Mouse (Mus musculus): ENCODE measurements around the gene Cops6. TPM values are rescaled to one million over a fixed set of nuclear protein-coding genes. Genes with fewer than 3 reads are reported as not detected.

The Cops6 gene
- polyA plus RNA-seq, 1 experiment from 2014 or later = 309 TPM

DNA sequence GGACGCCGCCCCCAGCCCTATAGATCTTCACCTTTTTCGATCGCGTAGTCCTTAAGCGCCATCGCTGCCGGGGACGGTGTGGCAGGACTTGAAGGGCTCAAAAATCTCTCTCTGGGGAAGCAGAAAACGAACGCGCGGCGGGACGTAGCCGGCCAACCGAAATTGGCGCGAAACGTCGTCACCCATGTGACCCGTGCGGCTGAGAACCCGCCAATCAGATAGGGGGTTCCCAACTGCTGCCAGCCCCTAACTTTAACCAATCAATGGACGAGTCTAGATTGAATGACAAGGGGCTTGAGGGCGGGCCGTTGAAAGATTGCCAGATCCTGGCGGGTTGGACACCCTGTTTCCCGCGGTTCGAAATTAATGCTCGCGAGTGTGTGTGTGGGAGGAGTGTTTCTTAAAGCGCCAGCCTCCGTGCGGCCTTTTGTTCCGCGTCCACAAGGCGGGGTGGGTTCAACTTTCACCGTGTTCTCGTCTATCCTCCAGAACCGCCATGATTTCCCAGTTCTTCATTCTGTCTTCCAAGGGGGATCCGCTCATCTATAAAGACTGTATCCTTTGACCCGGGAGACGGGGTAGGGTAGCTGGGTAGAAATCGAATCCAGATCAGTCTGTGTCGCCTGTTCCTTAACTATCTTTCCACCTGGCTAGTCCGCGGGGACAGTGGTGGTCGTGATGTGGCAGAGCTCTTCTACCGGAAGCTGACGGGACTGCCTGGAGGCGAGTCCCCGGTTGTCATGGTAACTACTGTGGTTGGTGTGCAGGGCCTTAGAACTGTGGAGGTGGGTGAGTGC is 11.0 kb downstream of the Cops6 start, which contains the start of the genes Ap4m1 and Mcm7:
Ap4m1 (plus strand) TSS at position 308 of the 797 bp plus-strand sequence.
Mcm7 (minus strand) TSS at position 728 of the 797 bp plus-strand sequence.
- peak; percentile 95 for ATAC-seq
- H3K36me3 ChIP-seq (ENCODE audit: control insufficient read depth, insufficient read depth, low read length) = peaks cover 37% of the 10 kb centered on the region
- H3K4me1 ChIP-seq (ENCODE audit: control insufficient read depth, insufficient read depth, low read length) = peaks cover 25% of the 10 kb centered on the region
- H3K4me3 ChIP-seq (ENCODE audit: low read depth, low read length) = peak within 1 kb of the TSS; percentile 80
- H3K27ac ChIP-seq (ENCODE audit: low read length) = peak within 1 kb of the TSS; percentile 90
- under 1% methylated on average over 54 of the region's 54 CpGs for WGBS
- H3K27me3 ChIP-seq (ENCODE audit: control insufficient read depth, insufficient read depth, low read depth, low read length) = no peaks in the 10 kb centered on the region
- H3K9ac ChIP-seq (ENCODE audit: low read depth, low read length) = peak within 1 kb of the TSS; percentile 66
- peak within 1 kb of the TSS; percentile 93 for H3K4me2 ChIP-seq (ENCODE audit: low read length)
- H3K9me3 ChIP-seq (replicated peaks; ENCODE audit: control insufficient read depth, low read length, poor library complexity, severe bottlenecking) = no peaks in the 10 kb centered on the region

DNA sequence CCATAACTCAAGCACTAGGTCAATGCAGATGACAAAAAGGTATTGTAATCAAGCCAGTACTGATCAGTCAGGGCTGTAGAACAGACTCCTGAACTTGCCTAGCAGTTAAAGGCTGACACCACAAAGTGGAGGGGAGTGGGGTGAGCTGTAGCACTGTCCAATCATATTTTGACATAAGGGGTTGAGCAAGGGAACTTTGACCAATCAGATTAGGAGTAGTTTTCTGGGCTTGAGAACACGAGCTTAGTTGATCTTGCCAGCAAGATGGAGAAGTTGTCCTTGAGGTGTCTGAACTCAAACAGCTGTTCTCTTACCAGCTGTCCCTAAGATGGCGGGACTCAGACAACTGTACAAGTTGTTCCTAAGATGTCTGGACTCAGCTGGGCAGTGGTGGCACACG is 12.3 kb downstream of the Cops6 start:
- H3K36me3 ChIP-seq (ENCODE audit: control insufficient read depth, insufficient read depth, low read length) = peaks cover 41% of the 10 kb centered on the region
- ATAC-seq = no peak
- 85% methylated on average over 3 of the region's 3 CpGs for WGBS

DNA sequence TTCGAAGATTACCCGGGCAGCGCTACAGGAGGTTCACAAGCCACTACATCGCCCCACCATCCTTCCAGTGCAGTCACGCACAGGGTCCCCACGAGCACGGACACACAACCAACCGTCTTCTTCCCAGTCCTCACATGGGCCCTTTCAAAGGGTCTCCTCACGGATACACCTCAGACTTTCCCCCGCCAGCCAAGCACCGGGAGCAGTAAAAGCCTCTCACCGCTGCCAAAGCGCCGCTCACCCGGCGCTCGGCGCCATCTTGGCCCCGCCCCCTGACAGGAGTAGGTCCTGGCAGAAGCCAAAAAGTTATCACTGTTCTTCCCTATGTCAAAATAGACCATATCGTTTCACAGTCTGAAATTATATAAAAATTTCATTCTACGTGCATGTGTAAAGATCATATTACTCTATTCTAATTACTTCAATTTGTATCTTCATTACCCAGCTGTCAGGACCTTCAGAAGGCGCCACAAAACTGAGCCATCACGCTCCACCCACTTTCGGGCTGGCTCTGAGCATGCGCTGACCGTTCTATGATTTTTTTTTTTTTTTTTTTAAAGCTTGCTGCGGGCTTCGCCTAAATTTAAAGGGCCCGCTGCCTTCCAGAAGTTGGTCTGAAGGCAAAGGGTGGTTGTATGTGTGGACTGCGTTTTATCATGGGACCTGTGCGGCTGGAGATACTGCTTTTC is 26.2 kb downstream of the Cops6 start, which contains the start of the genes Taf6 and Cnpy4:
Taf6 (minus strand) TSS at position 502 of the 689 bp plus-strand sequence.
Cnpy4 (plus strand) TSS at position 536 of the 689 bp plus-strand sequence.
- under 1% methylated on average over 31 of the region's 31 CpGs for WGBS
- H3K4me3 ChIP-seq (ENCODE audit: low read depth, low read length) = peak within 1 kb of the TSS; percentile 80

More for the DNA sequence above, 12.3 kb downstream of the Cops6 start:
- H3K4me3 ChIP-seq (ENCODE audit: low read depth, low read length) = no peak overlapping the region
- peak overlapping the region; percentile 93 for H3K4me2 ChIP-seq (ENCODE audit: low read length)
- H3K4me1 ChIP-seq (ENCODE audit: control insufficient read depth, insufficient read depth, low read length) = peaks cover 25% of the 10 kb centered on the region
- no peak overlapping the region for H3K9ac ChIP-seq (ENCODE audit: low read depth, low read length)
- H3K27me3 ChIP-seq (ENCODE audit: control insufficient read depth, insufficient read depth, low read depth, low read length) = no peaks in the 10 kb centered on the region
- no peaks in the 10 kb centered on the region for H3K9me3 ChIP-seq (replicated peaks; ENCODE audit: control insufficient read depth, low read length, poor library complexity, severe bottlenecking)
- no peak overlapping the region for H3K27ac ChIP-seq (ENCODE audit: low read length)

DNA sequence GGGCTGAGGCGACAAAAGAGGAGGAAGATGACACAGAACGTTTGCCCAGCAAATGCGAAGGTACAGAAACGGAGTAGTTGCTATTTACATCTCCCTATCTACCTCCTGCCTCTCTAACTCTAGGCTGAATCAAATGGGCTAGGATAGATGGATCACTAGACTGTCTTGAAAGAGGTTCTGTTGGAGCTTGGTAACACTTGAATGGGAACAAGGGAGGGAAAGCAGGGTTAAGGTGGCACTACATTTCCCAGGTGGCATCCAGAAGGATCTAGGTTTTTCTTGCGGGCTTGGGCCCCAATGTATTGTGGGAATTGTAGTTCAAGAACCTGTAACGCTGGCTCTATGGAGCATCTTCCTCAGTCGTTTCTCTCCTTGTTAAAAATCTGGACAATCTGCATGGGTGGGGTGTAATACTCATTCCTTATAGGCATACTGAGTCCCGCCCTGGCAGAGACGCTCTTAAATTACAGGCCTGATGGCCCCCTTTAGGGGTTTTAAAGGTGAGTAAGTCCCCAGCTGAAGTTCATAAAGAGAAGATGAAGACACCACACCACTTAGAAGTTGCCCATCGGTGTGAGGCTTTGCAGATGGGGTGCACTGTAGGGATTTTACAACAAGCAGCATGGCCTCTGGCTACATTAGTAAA is 26.9 kb downstream of the Cops6 start:
- Histone ChIP-seq H3K4me3 (ENCODE audit: low read depth, low read length) (peak overlapping the region; percentile 80), H3K9me3 (replicated peaks; ENCODE audit: control insufficient read depth, low read length, poor library complexity, severe bottlenecking) (no peaks in the 10 kb centered on the region), H3K9ac (ENCODE audit: low read depth, low read length) (peak overlapping the region; percentile 81), H3K27ac (ENCODE audit: low read length) (peak overlapping the region; percentile 82), H3K36me3 (ENCODE audit: control insufficient read depth, insufficient read depth, low read length) (peaks cover 12% of the 10 kb centered on the region), H3K4me2 (ENCODE audit: low read length) (peak overlapping the region; percentile 68), H3K27me3 (ENCODE audit: control insufficient read depth, insufficient read depth, low read depth, low read length) (no peaks in the 10 kb centered on the region), H3K4me1 (ENCODE audit: control insufficient read depth, insufficient read depth, low read length) (peaks cover 18% of the 10 kb centered on the region)
- WGBS = 1% methylated on average over 10 of the region's 10 CpGs
- ATAC-seq = peak; percentile 87

More for the DNA sequence above, 26.2 kb downstream of the Cops6 start, which contains the start of the genes Taf6 and Cnpy4:
- Histone ChIP-seq H3K9me3 (replicated peaks; ENCODE audit: control insufficient read depth, low read length, poor library complexity, severe bottlenecking) (no peaks in the 10 kb centered on the region), H3K9ac (ENCODE audit: low read depth, low read length) (peak within 1 kb of the TSS; percentile 86), H3K27me3 (ENCODE audit: control insufficient read depth, insufficient read depth, low read depth, low read length) (no peaks in the 10 kb centered on the region), H3K4me1 (ENCODE audit: control insufficient read depth, insufficient read depth, low read length) (peaks cover 18% of the 10 kb centered on the region), H3K4me2 (ENCODE audit: low read length) (peak within 1 kb of the TSS; percentile 68), H3K36me3 (ENCODE audit: control insufficient read depth, insufficient read depth, low read length) (peaks cover 9% of the 10 kb centered on the region), H3K27ac (ENCODE audit: low read length) (peak within 1 kb of the TSS; percentile 82)
- ATAC-seq = peak; percentile 82

DNA sequence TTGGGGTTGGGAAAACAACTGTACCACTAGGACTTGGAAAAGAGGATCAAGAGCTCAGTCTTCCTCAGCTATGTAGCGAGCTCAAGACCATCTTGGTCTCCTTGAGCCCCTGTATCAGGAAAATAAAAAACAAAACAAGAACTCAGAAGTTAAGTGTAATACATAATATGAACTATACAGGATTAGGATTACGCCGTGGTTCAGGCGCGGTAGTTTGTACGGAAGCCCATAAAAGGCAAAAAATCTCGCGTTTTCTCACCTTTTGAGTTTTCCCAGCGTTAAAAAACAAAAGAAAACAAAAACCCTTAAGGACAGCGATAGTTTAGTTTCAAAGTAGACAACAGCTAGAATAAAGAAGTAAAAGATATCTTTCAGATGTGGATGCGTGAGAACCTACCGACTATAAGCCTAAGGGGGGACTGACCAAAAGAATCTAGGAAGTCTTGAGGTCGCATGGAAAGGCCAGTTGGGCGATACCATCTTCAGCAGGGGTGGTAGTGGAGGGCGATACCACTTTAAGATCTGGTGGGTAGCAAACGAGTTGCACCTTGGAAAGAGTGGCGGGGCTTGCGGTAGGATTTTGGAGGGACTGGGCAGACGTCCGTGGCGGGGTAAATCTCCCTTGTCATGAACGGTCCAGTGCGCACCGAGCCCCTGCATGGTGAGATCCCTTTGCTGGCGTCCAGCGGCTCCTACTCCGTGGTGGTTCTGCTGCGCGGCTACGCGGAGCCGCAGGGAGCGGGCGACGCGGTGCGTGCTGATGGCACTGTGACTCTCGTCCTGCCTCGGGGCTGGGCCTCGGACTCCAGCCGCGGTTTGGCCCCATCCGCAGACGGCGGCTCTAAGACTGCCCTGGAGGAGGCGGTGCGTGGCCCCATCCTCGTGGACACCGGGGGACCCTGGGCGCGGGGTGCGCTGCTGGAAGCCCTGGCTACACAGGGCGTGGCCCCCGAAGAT is 33.2 kb downstream of the Cops6 start, which contains the start of gene Mblac1:
Mblac1 (plus strand) TSS at position 544 of the 957 bp plus-strand sequence.
- WGBS = 7% methylated on average over 54 of the region's 54 CpGs
- peaks cover 18% of the 10 kb centered on the region for H3K4me1 ChIP-seq (ENCODE audit: control insufficient read depth, insufficient read depth, low read length)
- H3K36me3 ChIP-seq (ENCODE audit: control insufficient read depth, insufficient read depth, low read length) = peaks cover 12% of the 10 kb centered on the region
- ATAC-seq = peak; percentile 86
- H3K27ac ChIP-seq (ENCODE audit: low read length) = peak within 1 kb of the TSS; percentile 89
- H3K9ac ChIP-seq (ENCODE audit: low read depth, low read length) = peak within 1 kb of the TSS; percentile 94
- peak within 1 kb of the TSS; percentile 73 for H3K4me3 ChIP-seq (ENCODE audit: low read depth, low read length)
- no peaks in the 10 kb centered on the region for H3K9me3 ChIP-seq (replicated peaks; ENCODE audit: control insufficient read depth, low read length, poor library complexity, severe bottlenecking)
- peak within 1 kb of the TSS; percentile 85 for H3K4me2 ChIP-seq (ENCODE audit: low read length)
- no peaks in the 10 kb centered on the region for H3K27me3 ChIP-seq (ENCODE audit: control insufficient read depth, insufficient read depth, low read depth, low read length)

DNA sequence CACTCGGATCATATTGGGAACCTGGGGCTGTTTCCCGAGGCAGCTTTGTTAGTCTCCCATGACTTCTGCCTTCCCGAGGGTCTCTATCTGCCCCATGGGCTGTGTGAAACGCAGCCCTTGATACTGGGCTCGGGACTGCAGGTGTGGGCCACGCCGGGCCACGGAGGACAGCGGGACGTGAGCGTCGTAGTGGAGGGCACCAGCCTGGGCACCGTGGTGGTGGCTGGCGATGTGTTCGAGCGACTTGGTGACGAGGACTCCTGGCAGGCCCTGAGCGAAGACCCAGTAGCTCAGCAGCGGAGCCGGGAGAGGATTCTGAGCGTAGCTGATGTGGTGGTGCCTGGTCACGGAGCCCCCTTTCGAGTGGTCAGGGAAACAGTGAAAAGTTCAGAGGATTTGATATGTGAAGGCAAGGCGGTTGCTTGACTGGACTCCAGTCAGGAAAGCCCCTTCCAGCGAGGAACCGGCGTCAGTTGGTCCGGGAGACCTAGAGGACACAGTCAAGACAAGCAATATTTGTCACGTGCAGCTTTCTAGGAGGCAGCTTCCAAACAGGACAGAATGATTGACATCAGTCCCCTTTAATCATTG is 34.0 kb downstream of the Cops6 start:
- ATAC-seq = peak; percentile 70
- Histone ChIP-seq H3K4me3 (ENCODE audit: low read depth, low read length) (peak overlapping the region; percentile 73), H3K4me1 (ENCODE audit: control insufficient read depth, insufficient read depth, low read length) (peaks cover 18% of the 10 kb centered on the region), H3K27me3 (ENCODE audit: control insufficient read depth, insufficient read depth, low read depth, low read length) (no peaks in the 10 kb centered on the region), H3K4me2 (ENCODE audit: low read length) (peak overlapping the region; percentile 85), H3K36me3 (ENCODE audit: control insufficient read depth, insufficient read depth, low read length) (peaks cover 12% of the 10 kb centered on the region), H3K9me3 (replicated peaks; ENCODE audit: control insufficient read depth, low read length, poor library complexity, severe bottlenecking) (no peaks in the 10 kb centered on the region), H3K27ac (ENCODE audit: low read length) (peak overlapping the region; percentile 89), H3K9ac (ENCODE audit: low read depth, low read length) (peak overlapping the region; percentile 94)
- WGBS = under 1% methylated on average over 29 of the region's 29 CpGs

DNA sequence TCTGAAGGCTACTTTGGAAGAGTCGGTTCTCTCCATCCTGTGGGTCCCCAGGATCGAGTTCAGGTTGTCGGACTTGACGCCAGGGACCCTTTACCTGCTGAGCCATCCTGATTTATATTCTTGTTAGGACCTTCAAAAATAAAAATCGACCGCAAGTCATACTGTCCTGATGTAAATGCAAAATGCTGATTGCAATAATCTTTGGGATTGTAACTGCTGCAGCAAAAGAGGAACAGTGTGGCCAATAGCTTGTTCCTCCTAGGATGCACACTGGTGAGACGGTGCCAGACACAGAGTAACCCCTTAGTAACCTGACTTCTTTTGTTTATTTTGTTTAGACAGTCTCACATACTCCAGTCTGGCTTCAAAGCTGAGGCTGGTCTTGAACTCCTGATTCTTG is 34.6 kb downstream of the Cops6 start:
- Histone ChIP-seq H3K4me2 (ENCODE audit: low read length) (peak overlapping the region; percentile 85), H3K27ac (ENCODE audit: low read length) (peak overlapping the region; percentile 89; the same call in 1 of the 2 replicates), H3K9me3 (replicated peaks; ENCODE audit: control insufficient read depth, low read length, poor library complexity, severe bottlenecking) (no peaks in the 10 kb centered on the region), H3K9ac (ENCODE audit: low read depth, low read length) (peak overlapping the region; percentile 94), H3K27me3 (ENCODE audit: control insufficient read depth, insufficient read depth, low read depth, low read length) (no peaks in the 10 kb centered on the region), H3K4me3 (ENCODE audit: low read depth, low read length) (peak overlapping the region; percentile 73), H3K36me3 (ENCODE audit: control insufficient read depth, insufficient read depth, low read length) (peaks cover 12% of the 10 kb centered on the region), H3K4me1 (ENCODE audit: control insufficient read depth, insufficient read depth, low read length) (peaks cover 18% of the 10 kb centered on the region)
- no peak for ATAC-seq
- WGBS = 64% methylated on average over 7 of the region's 7 CpGs

Data from midbrain, embryonic 16.5 days (tissue).